Mouse (Mus musculus): ENCODE measurements around the gene Cilp. TPM values are rescaled to one million over a fixed set of nuclear protein-coding genes. Genes with fewer than 3 reads are reported as not detected.

Gene Cilp
- polyA plus RNA-seq, 1 experiment from 2014 or later: 0.23 TPM

DNA sequence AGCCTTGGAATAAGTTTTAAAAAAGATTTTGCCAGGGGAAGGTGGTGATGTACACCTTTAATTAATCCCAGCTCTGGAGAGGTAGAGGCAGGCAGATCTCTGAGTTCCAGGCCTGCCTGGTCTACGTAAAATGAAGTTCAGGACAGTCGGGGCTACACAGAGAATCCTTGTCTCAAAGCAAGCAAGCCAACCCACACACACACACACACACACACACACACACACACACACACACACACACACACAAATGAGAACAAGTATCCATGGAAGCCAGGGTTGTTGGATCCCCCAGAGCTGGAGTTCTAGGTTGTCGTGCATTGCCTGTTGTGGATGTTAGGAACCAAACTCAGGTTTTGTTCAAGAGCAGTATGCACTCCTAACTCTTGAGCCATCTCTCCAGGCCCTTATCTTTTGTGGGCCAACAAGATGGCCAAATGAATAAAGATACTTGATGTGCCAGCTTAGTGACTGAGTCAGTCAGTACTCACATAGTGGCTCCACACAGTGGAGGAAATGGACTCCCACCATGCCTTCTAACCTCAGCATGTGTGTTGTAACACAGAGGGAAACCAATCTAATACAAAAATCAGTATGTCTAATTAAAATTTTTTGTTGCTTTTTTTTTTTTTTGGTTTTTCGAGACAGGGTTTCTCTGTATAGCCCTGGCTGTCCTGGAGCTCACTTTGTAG, 47.8 kb downstream of the Cilp start:
- Histone ChIP-seq H3K27me3 (ENCODE audit: control insufficient read depth, insufficient read depth, low read length) (no peaks in the 10 kb centered on the region), H3K36me3 (ENCODE audit: control insufficient read depth, insufficient read depth, low read length) (peaks cover 36% of the 10 kb centered on the region), H3K27ac (ENCODE audit: low read depth, low read length) (no peak overlapping the region), H3K4me3 (ENCODE audit: low read depth, low read length) (no peak overlapping the region), H3K4me2 (ENCODE audit: low read depth, low read length) (no peak overlapping the region), H3K9ac (replicated peaks; ENCODE audit: low read depth, low read length) (no peak overlapping the region), H3K9me3 (ENCODE audit: control insufficient read depth, low read length) (no peaks in the 10 kb centered on the region), H3K4me1 (ENCODE audit: control insufficient read depth, insufficient read depth, low read length) (no peaks in the 10 kb centered on the region)
- 95% methylated on average over 4 of the region's 4 CpGs for WGBS
- no peak for ATAC-seq (ENCODE audit: low read depth)

DNA sequence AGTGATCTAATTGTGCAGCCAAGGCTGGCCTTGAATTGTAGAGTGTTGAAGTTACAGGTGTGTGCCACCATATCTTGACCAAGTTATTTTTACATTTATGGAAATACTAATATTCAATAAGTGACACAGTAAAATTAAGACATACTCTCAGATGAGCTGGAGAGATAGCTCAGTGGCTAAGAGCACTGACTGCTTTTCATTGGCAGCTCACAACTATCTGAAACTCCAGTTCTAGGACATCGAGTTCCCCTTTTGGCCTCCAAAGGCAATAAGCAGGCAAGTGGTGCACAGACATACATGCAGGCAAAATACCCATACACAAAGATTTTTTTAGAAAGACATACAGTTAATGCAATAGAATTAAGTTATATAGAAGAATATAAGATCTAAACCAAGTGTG, 48.9 kb downstream of the Cilp start:
- H3K27ac ChIP-seq (ENCODE audit: low read depth, low read length): no peak overlapping the region
- H3K9me3 ChIP-seq (ENCODE audit: control insufficient read depth, low read length): no peaks in the 10 kb centered on the region
- peaks cover 42% of the 10 kb centered on the region for H3K36me3 ChIP-seq (ENCODE audit: control insufficient read depth, insufficient read depth, low read length)
- no peak overlapping the region for H3K4me3 ChIP-seq (ENCODE audit: low read depth, low read length)
- H3K9ac ChIP-seq (replicated peaks; ENCODE audit: low read depth, low read length): no peak overlapping the region
- H3K27me3 ChIP-seq (ENCODE audit: control insufficient read depth, insufficient read depth, low read length): no peaks in the 10 kb centered on the region
- ATAC-seq (ENCODE audit: low read depth): no peak
- WGBS: 97% methylated on average over 1 of the region's 1 CpGs
- no peak overlapping the region for H3K4me2 ChIP-seq (ENCODE audit: low read depth, low read length)
- H3K4me1 ChIP-seq (ENCODE audit: control insufficient read depth, insufficient read depth, low read length): no peaks in the 10 kb centered on the region

DNA sequence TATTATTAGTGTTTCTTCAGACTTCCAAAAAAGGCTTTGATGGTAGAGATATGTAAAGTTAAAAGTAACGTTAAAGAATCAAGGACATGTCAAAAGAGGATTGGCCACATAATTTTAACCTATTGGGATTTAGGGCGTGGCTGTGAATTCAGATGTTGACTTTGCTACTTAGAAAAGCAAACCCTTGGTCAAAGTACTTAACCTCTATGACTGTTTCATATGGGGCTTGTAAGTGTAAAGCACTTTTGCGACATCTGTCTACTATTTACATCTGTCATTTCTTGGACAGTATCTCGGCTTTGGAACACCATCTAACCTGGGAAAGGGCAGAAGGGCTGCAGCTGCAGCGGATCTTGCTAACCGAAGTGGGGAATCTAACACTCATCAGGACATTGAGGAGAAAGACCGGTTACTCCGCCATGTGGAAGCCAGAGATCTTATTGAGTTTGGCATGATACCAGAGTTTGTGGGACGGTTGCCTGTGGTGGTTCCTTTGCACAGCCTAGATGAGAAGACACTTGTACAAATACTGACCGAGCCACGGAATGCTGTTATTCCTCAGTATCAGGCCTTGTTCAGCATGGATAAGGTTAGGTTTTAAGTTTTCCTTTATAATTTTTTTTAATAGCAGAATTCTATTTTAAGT, 57.4 kb downstream of the Cilp start:
- no peak overlapping the region for H3K9ac ChIP-seq (replicated peaks; ENCODE audit: low read depth, low read length)
- no peaks in the 10 kb centered on the region for H3K4me1 ChIP-seq (ENCODE audit: control insufficient read depth, insufficient read depth, low read length)
- H3K27ac ChIP-seq (ENCODE audit: low read depth, low read length): no peak overlapping the region
- no peaks in the 10 kb centered on the region for H3K27me3 ChIP-seq (ENCODE audit: control insufficient read depth, insufficient read depth, low read length)
- no peaks in the 10 kb centered on the region for H3K9me3 ChIP-seq (ENCODE audit: control insufficient read depth, low read length)
- no peak overlapping the region for H3K4me2 ChIP-seq (ENCODE audit: low read depth, low read length)
- 93% methylated on average over 11 of the region's 11 CpGs for WGBS
- H3K4me3 ChIP-seq (ENCODE audit: low read depth, low read length): no peak overlapping the region
- H3K36me3 ChIP-seq (ENCODE audit: control insufficient read depth, insufficient read depth, low read length): peaks cover 63% of the 10 kb centered on the region
- no peak for ATAC-seq (ENCODE audit: low read depth)

DNA sequence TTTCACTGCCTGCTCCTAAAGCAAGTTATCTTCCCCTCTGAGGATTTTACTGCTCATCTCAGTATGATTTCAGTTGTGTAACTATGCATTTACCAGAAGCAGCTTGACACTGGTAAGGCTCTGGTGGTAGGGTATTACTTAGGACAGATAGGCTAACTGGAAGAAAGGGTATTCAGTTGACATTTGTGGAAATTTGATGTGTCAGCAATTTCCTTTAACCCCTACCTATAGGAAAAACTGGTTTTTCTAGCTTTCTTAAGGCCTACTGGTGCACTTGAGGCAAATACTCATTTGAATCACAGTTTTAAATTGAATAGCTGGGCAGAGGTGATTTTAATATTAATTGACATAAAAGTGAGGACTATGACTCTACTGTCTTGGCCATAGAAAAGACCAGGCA, 61.0 kb downstream of the Cilp start:
- ATAC-seq (ENCODE audit: low read depth): no peak
- H3K4me1 ChIP-seq (ENCODE audit: control insufficient read depth, insufficient read depth, low read length): no peaks in the 10 kb centered on the region
- H3K27ac ChIP-seq (ENCODE audit: low read depth, low read length): no peak overlapping the region
- H3K9ac ChIP-seq (replicated peaks; ENCODE audit: low read depth, low read length): no peak overlapping the region
- no peak overlapping the region for H3K4me2 ChIP-seq (ENCODE audit: low read depth, low read length)
- no peak overlapping the region for H3K4me3 ChIP-seq (ENCODE audit: low read depth, low read length)
- H3K27me3 ChIP-seq (ENCODE audit: control insufficient read depth, insufficient read depth, low read length): no peaks in the 10 kb centered on the region
- H3K9me3 ChIP-seq (ENCODE audit: control insufficient read depth, low read length): no peaks in the 10 kb centered on the region
- peaks cover 46% of the 10 kb centered on the region for H3K36me3 ChIP-seq (ENCODE audit: control insufficient read depth, insufficient read depth, low read length)

DNA sequence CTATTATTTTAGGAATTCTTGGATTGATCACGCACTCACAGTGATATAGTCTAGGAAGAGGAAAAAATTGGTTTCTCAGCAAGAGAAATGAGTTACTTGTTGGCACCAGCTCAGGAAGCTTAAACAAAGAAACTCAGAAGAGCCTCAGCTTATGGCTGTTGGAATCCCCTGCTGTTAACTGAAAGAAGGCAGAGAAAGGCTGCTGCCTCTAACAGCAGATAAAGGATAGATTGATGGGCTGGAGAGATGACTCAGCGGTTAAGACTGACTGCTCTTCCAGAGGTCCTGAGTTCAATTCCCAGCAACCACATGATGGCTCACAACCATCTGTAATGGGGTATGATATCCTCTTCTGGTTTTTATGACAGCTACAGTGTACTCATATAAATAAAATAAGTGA, 62.4 kb downstream of the Cilp start:
- no peak overlapping the region for H3K4me3 ChIP-seq (ENCODE audit: low read depth, low read length)
- no peaks in the 10 kb centered on the region for H3K27me3 ChIP-seq (ENCODE audit: control insufficient read depth, insufficient read depth, low read length)
- no peak for ATAC-seq (ENCODE audit: low read depth)
- H3K27ac ChIP-seq (ENCODE audit: low read depth, low read length): no peak overlapping the region
- no peak overlapping the region for H3K9ac ChIP-seq (replicated peaks; ENCODE audit: low read depth, low read length)
- H3K4me1 ChIP-seq (ENCODE audit: control insufficient read depth, insufficient read depth, low read length): no peaks in the 10 kb centered on the region
- peaks cover 38% of the 10 kb centered on the region for H3K36me3 ChIP-seq (ENCODE audit: control insufficient read depth, insufficient read depth, low read length)
- H3K4me2 ChIP-seq (ENCODE audit: low read depth, low read length): no peak overlapping the region
- WGBS: 85% methylated on average over 2 of the region's 2 CpGs
- H3K9me3 ChIP-seq (ENCODE audit: control insufficient read depth, low read length): no peaks in the 10 kb centered on the region

Other genes with a start within 250 kb of the Cilp start
- 223 and 225 TPM in 2 replicates for gene Hacd3, start 243.5 kb upstream of the Cilp start, polyA plus RNA-seq (2014; fragmentation: Nextera tagmentation; extraction: Ambion mirVana)
- 32.3 and 39.9 TPM in 2 replicates for gene Dpp8, start 232.8 kb upstream of the Cilp start, polyA plus RNA-seq (2014; fragmentation: Nextera tagmentation; extraction: Ambion mirVana)
- gene Igdcc4, start 163.7 kb upstream of the Cilp start, polyA plus RNA-seq (2014; fragmentation: Nextera tagmentation; extraction: Ambion mirVana): 15.6 and 19.4 TPM in 2 replicates
- 9.9 and 10.1 TPM in 2 replicates for gene Igdcc3, start 124.0 kb upstream of the Cilp start, polyA plus RNA-seq (2014; fragmentation: Nextera tagmentation; extraction: Ambion mirVana)
- 5.3 and 6.7 TPM in 2 replicates for gene Parp16, start 69.8 kb upstream of the Cilp start, polyA plus RNA-seq (2014; fragmentation: Nextera tagmentation; extraction: Ambion mirVana)
- 40.5 and 43.1 TPM in 2 replicates for gene Clpx, start 29.1 kb downstream of the Cilp start, polyA plus RNA-seq (2014; fragmentation: Nextera tagmentation; extraction: Ambion mirVana)
- gene Pdcd7, start 80.9 kb downstream of the Cilp start, polyA plus RNA-seq (2014; fragmentation: Nextera tagmentation; extraction: Ambion mirVana): 12.3 and 12.5 TPM in 2 replicates
- gene Ubap1l, start 95.9 kb downstream of the Cilp start, polyA plus RNA-seq (2014; fragmentation: Nextera tagmentation; extraction: Ambion mirVana): 3.7 and 7.2 TPM in 2 replicates
- gene Kbtbd13, start 126.5 kb downstream of the Cilp start, polyA plus RNA-seq (2014; fragmentation: Nextera tagmentation; extraction: Ambion mirVana): 0.31 and 0.63 TPM in 2 replicates
- 5.6 and 8.2 TPM in 2 replicates for gene Rasl12, start 133.3 kb downstream of the Cilp start, polyA plus RNA-seq (2014; fragmentation: Nextera tagmentation; extraction: Ambion mirVana)
- not detected in 2 replicates for gene Slc51b, start 157.8 kb downstream of the Cilp start, polyA plus RNA-seq (2014; fragmentation: Nextera tagmentation; extraction: Ambion mirVana)
- 24.3 and 25.6 TPM in 2 replicates for gene Mtfmt, start 170.6 kb downstream of the Cilp start, polyA plus RNA-seq (2014; fragmentation: Nextera tagmentation; extraction: Ambion mirVana)
- 122 and 131 TPM in 2 replicates for gene Spg21, start 195.8 kb downstream of the Cilp start, polyA plus RNA-seq (2014; fragmentation: Nextera tagmentation; extraction: Ambion mirVana)

Measured in neural tube, embryonic 14.5 days (tissue).